Mouse (Mus musculus) stomach, embryonic 15.5 days (tissue): Measurements from ENCODE around the gene Kremen1. TPM values are rescaled to one million over a fixed set of nuclear protein-coding genes. Genes with fewer than 3 reads are reported as not detected.
A peak's percentile ranks its signal among the peaks of the same experiment; 100 is the strongest.

Experiments used
- ATAC-seq: fragments of 200-750 bp; cut with Nextera tagmentation; 2 replicates; pipeline ENCODE4 v1.8.0; 2017; ENCODE audit warnings: low read depth, moderate number of reproducible peaks, moderate TSS enrichment; ENCODE audit not compliant: insufficient read depth, low FRiP score
- H3K27ac ChIP-seq: fragments of 300-500 bp; sonication (generic); 2 replicates; pipeline ENCODE4 v1.5.1; 2015; ENCODE audit warnings: mild to moderate bottlenecking, inconsistent platforms
- H3K27me3 ChIP-seq: fragments of 300-500 bp; sonication (generic); replicated peaks from 2 replicates; pipeline ENCODE4 v1.6.1; 2015; ENCODE audit warnings: inconsistent platforms
- H3K36me3 ChIP-seq: fragments of 300-500 bp; sonication (generic); 2 replicates; pipeline ENCODE4 v1.6.1; 2015; ENCODE audit warnings: inconsistent platforms
- H3K4me1 ChIP-seq: fragments of 300-500 bp; sonication (generic); 2 replicates; pipeline ENCODE4 v1.6.1; 2015; ENCODE audit warnings: inconsistent platforms
- H3K4me2 ChIP-seq: fragments of 300-500 bp; sonication (generic); 2 replicates; pipeline ENCODE4 v1.6.1; 2015; ENCODE audit warnings: mild to moderate bottlenecking, inconsistent platforms
- H3K4me3 ChIP-seq: fragments of 300-500 bp; sonication (generic); replicated peaks from 2 replicates; pipeline ENCODE4 v1.5.1; 2015; ENCODE audit warnings: inconsistent platforms
- H3K9ac ChIP-seq: fragments of 300-500 bp; sonication (generic); 2 replicates; pipeline ENCODE4 v1.6.1; 2015; ENCODE audit warnings: inconsistent platforms
- H3K9me3 ChIP-seq: fragments of 300-500 bp; sonication (generic); 2 replicates; pipeline ENCODE4 v1.6.1; 2016; ENCODE audit warnings: inconsistent platforms
- WGBS: fragments of 180-500 bp; shearing (Covaris S2); methylation state at CpG from one replicate; pipeline ENCODE4 v1.1.7; 2015; 5-methylcytosine and 5-hydroxymethylcytosine counted together
- polyA plus RNA-seq: library from polyadenylated mRNA; unstranded; fragments of >200 nt; fragmentation: Nextera tagmentation; extraction: Ambion mirVana; gene quantifications from 2 replicates; pipeline ENCODE4 v1.2.1, GENCODE M21; 2015

Gene Kremen1
- polyA plus RNA-seq: 17.8 and 18.3 TPM in 2 replicates

- no peaks in the 10 kb centered on the region for H3K36me3 ChIP-seq
- peak within 1 kb of the TSS; percentile 94 for H3K9ac ChIP-seq
- H3K4me3 ChIP-seq: peak within 1 kb of the TSS; percentile 92
Measured at GRCm38 (mm10) chr11:5261508-5262392, at the start of gene Kremen1. Gene Kremen1, minus strand, starts transcription at chr11:5261558.

GRCm38 (mm10) chr11:5307024-5307905 lies 45.9 kb upstream of the Kremen1 start:
- Histone ChIP-seq H3K36me3 (no peaks in the 10 kb centered on the region), H3K4me2 (no peak overlapping the region), H3K9me3 (no peaks in the 10 kb centered on the region), H3K4me3 (no peak overlapping the region), H3K27ac (no peak overlapping the region), H3K4me1 (no peaks in the 10 kb centered on the region), H3K9ac (no peak overlapping the region), H3K27me3 (no peaks in the 10 kb centered on the region)
- WGBS: 78% methylated on average over 13 of the region's 13 CpGs
- ATAC-seq: no peak

More at GRCm38 (mm10) chr11:5261508-5262392, at the start of gene Kremen1:
- Histone ChIP-seq H3K27me3 (no peaks in the 10 kb centered on the region), H3K4me2 (peak within 1 kb of the TSS; percentile 80), H3K9me3 (no peaks in the 10 kb centered on the region), H3K4me1 (peaks cover 5% of the 10 kb centered on the region), H3K27ac (peak within 1 kb of the TSS; percentile 81)
- 2% methylated on average over 47 of the region's 80 CpGs for WGBS
- ATAC-seq: peak; percentile 97

- H3K9ac ChIP-seq: no peak overlapping the region
- no peaks in the 10 kb centered on the region for H3K4me1 ChIP-seq
- H3K4me2 ChIP-seq: no peak overlapping the region
- no peak for ATAC-seq
- H3K4me3 ChIP-seq: no peak overlapping the region
- H3K27me3 ChIP-seq: no peaks in the 10 kb centered on the region
- H3K36me3 ChIP-seq: no peaks in the 10 kb centered on the region
- H3K9me3 ChIP-seq: no peaks in the 10 kb centered on the region
- H3K27ac ChIP-seq: no peak overlapping the region
Measured at GRCm38 (mm10) chr11:5306017-5306416, 44.7 kb upstream of the Kremen1 start.

- H3K27me3 ChIP-seq: no peaks in the 10 kb centered on the region
- H3K9me3 ChIP-seq: no peaks in the 10 kb centered on the region
- H3K4me2 ChIP-seq: no peak overlapping the region
- H3K9ac ChIP-seq: no peak overlapping the region
- no peak for ATAC-seq
- no peaks in the 10 kb centered on the region for H3K36me3 ChIP-seq
- no peaks in the 10 kb centered on the region for H3K4me1 ChIP-seq
- H3K27ac ChIP-seq: no peak overlapping the region
- no peak overlapping the region for H3K4me3 ChIP-seq
Measured at GRCm38 (mm10) chr11:5304526-5304925, 43.2 kb upstream of the Kremen1 start.

- H3K27ac ChIP-seq: no peak overlapping the region; the same call in 1 of the 2 replicates
- H3K36me3 ChIP-seq: no peaks in the 10 kb centered on the region
- ATAC-seq: no peak
- 50% methylated on average over 1 of the region's 1 CpGs for WGBS
- no peaks in the 10 kb centered on the region for H3K27me3 ChIP-seq
- H3K9me3 ChIP-seq: no peaks in the 10 kb centered on the region
- H3K9ac ChIP-seq: no peak overlapping the region
- H3K4me3 ChIP-seq: no peak overlapping the region
- no peak overlapping the region for H3K4me2 ChIP-seq
- peaks cover 25% of the 10 kb centered on the region for H3K4me1 ChIP-seq
Measured at GRCm38 (mm10) chr11:5298007-5298372, 36.6 kb upstream of the Kremen1 start.

- Histone ChIP-seq H3K4me1 (peaks cover 25% of the 10 kb centered on the region), H3K27ac (peak overlapping the region; percentile 67; the same call in 1 of the 2 replicates), H3K36me3 (no peaks in the 10 kb centered on the region), H3K4me3 (no peak overlapping the region), H3K9ac (no peak overlapping the region), H3K9me3 (no peaks in the 10 kb centered on the region), H3K4me2 (no peak overlapping the region; the same call in 1 of the 2 replicates), H3K27me3 (no peaks in the 10 kb centered on the region)
- ATAC-seq: peak; percentile 73; the same call in 1 of the 2 replicates
- WGBS: 42% methylated on average over 13 of the region's 13 CpGs
Measured at GRCm38 (mm10) chr11:5297148-5298006, 36.0 kb upstream of the Kremen1 start.

GRCm38 (mm10) chr11:5296576-5297115 lies 35.3 kb upstream of the Kremen1 start:
- Histone ChIP-seq H3K4me1 (peaks cover 25% of the 10 kb centered on the region), H3K9ac (no peak overlapping the region), H3K27me3 (no peaks in the 10 kb centered on the region), H3K9me3 (no peaks in the 10 kb centered on the region), H3K27ac (peak overlapping the region; percentile 67), H3K36me3 (no peaks in the 10 kb centered on the region), H3K4me2 (no peak overlapping the region), H3K4me3 (no peak overlapping the region)
- 44% methylated on average over 2 of the region's 2 CpGs for whole genome bisulfite sequencing
- ATAC-seq: peak; percentile 67

GRCm38 (mm10) chr11:5294805-5295204 lies 33.4 kb upstream of the Kremen1 start:
- Histone ChIP-seq H3K9ac (no peak overlapping the region), H3K4me1 (peaks cover 25% of the 10 kb centered on the region), H3K27ac (no peak overlapping the region), H3K36me3 (no peaks in the 10 kb centered on the region), H3K9me3 (no peaks in the 10 kb centered on the region), H3K4me3 (no peak overlapping the region), H3K27me3 (no peaks in the 10 kb centered on the region), H3K4me2 (no peak overlapping the region)
- 76% methylated on average over 3 of the region's 3 CpGs for WGBS
- ATAC-seq: no peak

- 15% methylated on average over 5 of the region's 5 CpGs for WGBS
- no peak for ATAC-seq
- no peaks in the 10 kb centered on the region for H3K9me3 ChIP-seq
Measured at GRCm38 (mm10) chr11:5290691-5291090, 29.3 kb upstream of the Kremen1 start.

GRCm38 (mm10) chr11:5289826-5290580 lies 28.6 kb upstream of the Kremen1 start:
- H3K27ac ChIP-seq: no peak overlapping the region
- no peaks in the 10 kb centered on the region for H3K9me3 ChIP-seq
- H3K27me3 ChIP-seq: no peaks in the 10 kb centered on the region
- H3K4me2 ChIP-seq: no peak overlapping the region
- WGBS: 70% methylated on average over 4 of the region's 4 CpGs
- H3K4me1 ChIP-seq: no peaks in the 10 kb centered on the region
- H3K4me3 ChIP-seq: no peak overlapping the region
- ATAC-seq: no peak
- no peak overlapping the region for H3K9ac ChIP-seq
- peaks cover 20% of the 10 kb centered on the region; the same call in 1 of the 2 replicates for H3K36me3 ChIP-seq

More at GRCm38 (mm10) chr11:5290691-5291090, 29.3 kb upstream of the Kremen1 start:
- H3K4me3 ChIP-seq: no peak overlapping the region
- 0 out of 2 replicates have a peak, but pooled peaks cover 2% of the 10 kb centered on the region for H3K4me1 ChIP-seq
- peaks cover 20% of the 10 kb centered on the region; the same call in 1 of the 2 replicates for H3K36me3 ChIP-seq
- no peak overlapping the region for H3K4me2 ChIP-seq
- no peak overlapping the region for H3K9ac ChIP-seq
- no peaks in the 10 kb centered on the region for H3K27me3 ChIP-seq
- no peak overlapping the region for H3K27ac ChIP-seq
